Mouse (Mus musculus) CH12.LX (cell line): ENCODE measurements around the gene Tpcn1.

ENCODE experiments used
- CTCF ChIP-seq, 2 experiments: IDR thresholded peaks in 1 of 2; conservative IDR thresholded peaks in 1 of 2; 2 replicates each; pipeline ENCODE4 v1.5.1; 2011 to 2012; ENCODE audit warnings: low read depth in 2 of 2, low read length in 2 of 2, improper control_type of control experiment in 1 of 2, inconsistent platforms in 1 of 2, mild to moderate bottlenecking in 1 of 2, moderate library complexity in 1 of 2
- KAT2A ChIP-seq: IDR thresholded peaks from 2 replicates; pipeline ENCODE4 v1.6.1; 2012; ENCODE audit warnings: low read length, improper control_type of control experiment, inconsistent platforms; ENCODE audit not compliant: insufficient replicate concordance
- MEF2A ChIP-seq: IDR thresholded peaks from 2 replicates; pipeline ENCODE4 v1.6.1; 2014; ENCODE audit warnings: low read depth, mild to moderate bottlenecking, inconsistent platforms, low read length, improper control_type of control experiment, borderline replicate concordance
- MYC ChIP-seq: IDR thresholded peaks from 2 replicates; pipeline ENCODE4 v1.6.1; 2011; ENCODE audit warnings: low read depth, mild to moderate bottlenecking, improper control_type of control experiment, low read length
- POLR2A ChIP-seq: IDR thresholded peaks from 2 replicates; pipeline ENCODE4 v1.6.1; 2011; ENCODE audit warnings: low read depth, mild to moderate bottlenecking, improper control_type of control experiment, low read length

DNA sequence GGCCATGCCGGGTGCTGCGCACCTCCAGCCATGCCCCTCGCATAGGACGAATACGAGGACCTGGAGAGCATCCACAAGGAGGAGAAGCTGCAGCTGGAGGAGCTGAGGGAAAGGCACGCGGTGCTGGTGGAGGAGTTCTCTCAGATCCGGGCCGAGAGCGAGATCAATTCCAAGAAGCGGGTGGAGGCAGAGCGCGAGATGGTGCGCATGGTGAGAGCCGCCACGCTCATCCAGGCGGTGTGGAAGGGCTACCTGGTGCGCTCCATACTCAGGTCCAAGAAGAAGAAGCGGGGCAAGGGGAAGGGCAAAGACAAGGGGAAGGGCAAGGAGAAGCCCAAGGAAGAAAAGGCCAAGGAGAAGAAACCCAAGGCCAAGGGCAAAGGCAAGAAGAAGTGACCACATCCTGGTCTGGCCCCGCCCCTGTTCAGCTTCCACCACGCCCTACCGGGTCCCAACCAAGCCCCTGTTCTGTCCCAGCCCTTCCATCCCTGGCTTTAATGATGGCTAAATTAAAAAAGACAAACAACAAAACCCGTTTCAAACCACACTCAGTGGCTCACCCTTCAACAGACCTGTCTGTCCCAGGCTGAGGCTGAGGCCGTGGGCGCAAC lies 18.2 kb upstream of the Tpcn1 start:
- TF ChIP-seq KAT2A = no peak
- TF ChIP-seq POLR2A = no peak
- no peak for TF ChIP-seq CTCF (conservative IDR thresholded peaks at IDR 0.05 in 1 of 2, IDR thresholded peaks at IDR 0.05 in 1 of 2; ENCODE audit: low read depth in 2 of 2, low read length in 2 of 2)
- no peak for TF ChIP-seq MYC
- TF ChIP-seq MEF2A = no peak
